Mouse (Mus musculus) MN1 (cell line): ENCODE measurements around the gene Rbm12.

Experiments used
- DNase-seq: peaks from one replicate; pipeline ENCODE4 v3.0.0-alpha.2; 2016; ENCODE audit warnings: low spot score

Rbm12 gene

DNA sequence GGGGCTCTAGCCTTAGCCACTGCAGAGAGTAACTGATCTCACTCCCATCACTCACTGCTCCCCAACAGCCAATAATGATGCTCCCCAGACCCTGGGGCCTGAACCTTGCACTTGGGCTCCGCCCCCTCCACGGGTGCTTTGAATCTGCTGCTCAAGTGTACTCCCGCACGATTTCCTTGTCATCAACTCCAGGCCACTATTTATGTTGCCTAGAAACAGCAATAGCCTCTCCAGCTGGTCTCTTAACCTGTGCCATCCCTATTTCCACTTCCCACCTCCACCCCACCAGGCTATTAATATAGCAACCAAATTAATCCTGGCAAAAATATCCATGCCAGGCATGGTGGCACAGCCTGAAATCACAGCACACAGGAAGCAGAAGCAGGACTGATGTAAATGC, 32.1 kb downstream of the Rbm12 start:
- DNase-seq = no peak

DNA sequence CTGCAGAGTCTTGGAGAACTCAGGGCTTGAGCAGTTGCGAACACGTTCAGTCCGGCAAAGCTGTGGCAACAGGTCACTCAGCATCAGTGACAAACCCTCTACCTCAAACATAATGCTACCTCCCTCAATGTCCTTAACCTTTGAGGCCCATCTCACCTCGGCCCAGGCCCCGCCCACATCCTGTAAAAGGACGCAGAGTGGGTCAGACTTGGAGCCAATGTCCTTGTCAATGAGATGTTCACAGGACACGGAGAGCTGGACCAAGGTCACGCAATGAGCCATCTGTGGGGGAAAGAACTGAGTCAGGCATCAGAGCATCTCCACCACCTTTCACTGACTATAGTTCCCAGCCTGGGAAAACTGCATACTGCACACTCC, 32.6 kb downstream of the Rbm12 start:
- DNase-seq = no peak

DNA sequence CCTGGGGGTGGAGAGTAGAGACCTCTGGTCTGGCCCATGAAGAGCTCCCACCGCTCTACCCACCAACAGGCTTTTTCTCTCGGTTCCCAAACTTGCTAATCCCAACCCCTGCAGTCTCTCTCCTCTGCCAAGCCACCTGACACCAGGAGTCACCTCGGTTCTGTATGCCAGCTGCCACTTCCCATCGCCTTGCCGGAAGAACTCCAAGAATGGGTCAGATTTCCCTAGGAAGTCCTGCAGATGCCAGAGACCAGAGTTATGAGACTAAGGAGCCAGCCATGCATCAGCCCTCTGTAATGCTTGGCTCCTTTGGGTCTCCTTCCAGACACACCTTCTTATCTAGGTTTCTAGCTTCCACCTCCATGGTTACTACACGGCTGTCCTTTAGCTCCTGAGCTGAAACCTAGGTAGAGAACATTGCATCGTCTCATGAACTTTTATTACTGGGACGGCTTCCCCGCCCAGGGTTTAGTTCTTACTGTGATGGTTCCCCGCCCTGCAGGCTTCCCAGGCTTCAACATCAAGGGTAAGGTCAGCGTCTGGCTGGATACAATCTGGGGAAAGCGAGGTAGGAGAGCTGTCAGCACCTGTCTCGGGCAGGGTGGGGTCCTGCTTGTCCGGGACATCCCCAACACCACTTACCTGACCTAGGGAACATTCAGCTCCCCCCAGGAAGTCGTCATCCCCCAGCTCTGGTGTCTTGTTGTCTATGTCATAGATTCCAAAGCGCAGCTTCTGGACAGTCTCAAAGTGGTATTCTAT, 33.2 kb downstream of the Rbm12 start:
- DNase-seq = no peak

DNA sequence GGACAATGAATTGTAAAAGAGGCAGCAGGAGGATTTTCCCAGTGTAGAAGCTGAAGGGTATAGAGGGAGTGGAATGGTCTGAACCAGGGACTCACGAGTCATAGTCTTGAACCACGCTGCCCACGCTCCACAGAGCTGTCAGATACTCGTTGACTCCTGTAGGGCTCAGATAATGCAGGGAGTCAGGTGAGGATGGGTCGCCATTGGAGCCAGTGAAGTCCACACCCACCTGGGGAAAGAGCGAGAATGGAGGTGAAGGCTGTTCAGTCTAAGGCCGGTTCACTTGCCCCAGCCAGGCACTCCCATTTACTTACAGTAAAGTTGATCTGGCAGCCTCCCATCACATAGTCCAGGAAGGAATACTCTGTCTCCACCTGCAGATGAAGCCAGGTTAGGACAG, 34.3 kb downstream of the Rbm12 start:
- DNase-seq = no peak

DNA sequence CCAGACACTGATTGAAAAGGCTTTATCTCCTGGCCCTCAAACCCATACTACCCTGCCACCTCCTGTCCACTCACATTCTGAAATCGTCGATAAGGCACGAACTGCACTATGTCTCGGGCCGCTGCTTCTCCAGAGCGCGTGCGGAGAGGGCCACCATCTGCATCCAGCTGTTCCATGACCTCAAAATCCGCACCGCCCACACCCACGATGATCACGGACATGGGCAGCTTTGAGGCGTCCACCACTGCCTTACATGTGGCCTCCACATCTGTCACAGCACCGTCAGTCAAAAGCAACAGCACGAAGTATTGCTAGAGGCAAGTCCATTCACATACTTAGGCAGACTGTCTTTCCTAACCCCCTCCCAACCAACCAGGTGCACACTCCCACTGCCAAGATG, 38.1 kb downstream of the Rbm12 start:
- DNase-seq = no peak

DNA sequence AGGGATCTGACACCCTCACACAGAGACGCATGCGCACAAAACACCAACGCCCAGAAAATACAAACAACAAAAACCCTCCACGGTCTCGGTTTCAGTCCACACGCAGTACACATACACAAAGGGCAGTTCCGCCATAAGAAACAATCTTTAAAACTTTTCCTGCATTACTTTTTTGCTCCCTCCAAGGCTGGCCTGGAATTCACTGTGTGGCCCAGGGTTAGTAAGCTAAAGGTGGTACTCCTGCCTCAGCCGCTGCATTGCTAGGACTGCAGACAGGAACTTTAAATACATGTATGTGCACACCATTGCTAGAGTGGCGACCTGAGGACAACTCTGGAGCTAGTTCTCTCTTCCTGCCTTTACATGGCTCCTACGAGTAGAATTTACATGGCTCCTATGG, 40.5 kb downstream of the Rbm12 start:
- no peak for DNase-seq

DNA sequence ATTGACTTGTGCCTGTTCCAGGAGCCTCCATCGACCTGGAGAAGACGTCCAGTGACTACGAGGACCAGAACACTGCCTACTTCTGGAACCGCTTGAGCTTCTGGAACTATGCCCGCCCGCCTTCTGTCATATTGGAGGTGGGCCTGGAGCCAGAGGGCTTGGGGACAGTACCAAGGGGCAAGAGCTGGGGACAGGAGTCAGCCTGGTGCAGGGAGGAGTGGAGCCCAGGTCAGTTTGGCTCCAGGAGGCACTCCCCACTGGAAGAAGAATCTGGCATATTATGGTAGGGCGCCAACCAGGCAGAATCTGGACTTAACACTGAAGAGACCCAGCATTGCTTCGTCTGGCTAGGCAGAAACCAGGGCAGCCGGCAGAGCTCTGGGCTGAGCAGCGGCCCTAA, 43.9 kb downstream of the Rbm12 start:
- no peak for DNase-seq

DNA sequence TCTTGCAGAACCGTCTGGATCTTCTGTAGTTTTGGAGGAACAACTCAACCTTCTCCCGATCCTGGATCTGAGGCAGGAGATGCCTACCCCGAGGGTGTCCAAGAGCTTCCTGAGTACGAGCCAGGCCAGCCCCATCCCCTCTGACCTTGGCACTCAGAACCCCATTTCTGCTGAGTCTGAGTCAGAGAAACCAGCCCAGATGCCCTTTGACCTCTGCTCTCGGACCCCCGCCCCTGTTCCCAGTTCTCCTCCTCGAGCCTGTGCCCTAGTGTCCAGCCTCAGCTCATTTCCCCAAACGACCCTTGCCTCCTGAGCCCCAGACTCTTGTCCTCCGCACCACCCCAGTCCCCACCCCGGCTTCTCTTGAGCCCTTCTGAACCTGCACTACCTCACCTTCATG, 45.7 kb downstream of the Rbm12 start:
- DNase-seq = no peak

DNA sequence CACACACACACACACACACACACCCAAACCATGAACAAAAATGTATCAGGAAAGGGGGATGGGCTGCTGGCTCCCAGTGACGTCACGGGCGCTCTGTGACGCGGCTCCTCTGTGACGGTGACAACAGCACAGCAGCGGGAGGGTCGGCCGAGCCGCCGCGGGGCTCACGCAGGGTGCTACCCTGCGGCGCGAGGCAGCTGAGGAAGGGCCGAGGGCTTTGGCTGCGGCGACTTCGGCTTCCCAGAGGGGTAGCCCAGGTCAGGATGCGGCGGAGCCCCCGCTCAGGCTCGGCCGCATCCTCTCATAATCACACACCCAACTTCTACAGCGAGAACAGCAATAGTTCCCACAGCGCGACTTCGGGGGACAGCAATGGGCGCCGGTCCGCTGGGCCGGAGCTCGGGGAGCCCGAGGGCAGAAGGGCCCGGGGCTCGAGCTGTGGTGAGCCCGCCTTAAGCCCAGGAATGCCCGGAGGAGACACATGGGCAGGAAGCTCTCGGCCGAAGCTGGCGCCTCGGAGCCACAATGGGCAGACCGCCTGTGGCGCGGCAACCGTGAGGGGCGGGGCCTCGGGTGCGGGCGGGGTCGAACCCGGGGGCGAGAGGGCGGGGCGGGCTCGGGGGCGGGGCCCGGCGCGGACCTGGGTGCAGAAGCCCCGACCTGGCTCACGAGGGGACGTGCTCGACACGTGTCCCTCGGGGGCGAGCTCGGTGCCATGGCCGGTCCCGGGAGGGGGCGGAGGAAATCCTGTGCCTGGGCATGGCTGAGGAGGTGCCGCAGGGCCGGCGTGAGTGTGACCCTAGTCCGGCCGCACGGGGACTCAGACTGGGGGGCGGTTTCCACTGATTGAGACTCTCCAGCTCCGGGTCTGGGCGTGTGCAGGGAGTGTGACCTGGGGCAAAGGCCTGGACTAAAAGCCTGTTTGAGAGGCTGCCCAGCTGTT, 46.4 kb downstream of the Rbm12 start, which contains the start of gene Spag4:
TSS of gene Spag4 (plus strand) at position 77 of the 943 bp plus-strand sequence.
- DNase-seq = peak; percentile 77

DNA sequence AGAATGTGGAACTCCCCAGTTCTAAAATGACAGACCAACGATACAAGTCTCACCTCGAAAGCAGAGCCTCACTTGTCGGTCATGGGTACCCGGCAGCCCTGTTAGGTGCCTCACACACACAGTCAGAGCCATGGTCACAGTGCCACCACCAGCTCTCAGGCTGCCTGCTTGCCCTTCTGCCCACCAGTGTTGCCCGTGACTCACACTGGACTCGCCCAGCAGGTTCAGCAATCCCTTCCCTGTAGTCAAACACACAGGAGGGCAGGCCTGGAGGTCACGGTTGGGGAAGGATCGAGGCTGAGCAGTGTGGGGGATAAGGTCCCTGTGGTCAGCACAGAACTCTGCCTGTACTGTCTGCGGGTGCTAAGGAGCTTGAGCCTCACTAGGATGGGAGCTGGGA, 59.0 kb downstream of the Rbm12 start, which contains the start of gene Fer1l4:
TSS of gene Fer1l4 (minus strand) at position 132 of the 400 bp plus-strand sequence.
- DNase-seq = no peak

DNA sequence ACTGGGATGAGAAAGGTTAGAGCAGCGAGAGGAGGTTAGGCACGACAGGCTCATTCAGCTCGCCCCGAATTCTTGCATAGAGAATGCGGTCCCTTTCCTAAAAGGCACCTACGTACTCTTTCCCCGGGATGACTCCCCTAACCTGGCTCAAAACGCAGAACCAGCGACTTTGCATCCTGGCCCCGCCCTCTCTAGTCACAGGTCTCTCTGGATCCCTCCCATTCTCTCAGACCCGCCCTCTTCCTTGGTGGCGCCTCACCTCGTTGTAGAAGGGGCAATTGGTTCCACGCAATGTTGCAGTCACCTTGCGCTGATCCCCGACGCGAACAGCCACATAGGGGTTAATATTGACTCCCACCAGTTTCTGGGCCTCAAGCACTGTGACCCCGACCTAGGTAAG, 63.8 kb downstream of the Rbm12 start:
- no peak for DNase-seq

DNA sequence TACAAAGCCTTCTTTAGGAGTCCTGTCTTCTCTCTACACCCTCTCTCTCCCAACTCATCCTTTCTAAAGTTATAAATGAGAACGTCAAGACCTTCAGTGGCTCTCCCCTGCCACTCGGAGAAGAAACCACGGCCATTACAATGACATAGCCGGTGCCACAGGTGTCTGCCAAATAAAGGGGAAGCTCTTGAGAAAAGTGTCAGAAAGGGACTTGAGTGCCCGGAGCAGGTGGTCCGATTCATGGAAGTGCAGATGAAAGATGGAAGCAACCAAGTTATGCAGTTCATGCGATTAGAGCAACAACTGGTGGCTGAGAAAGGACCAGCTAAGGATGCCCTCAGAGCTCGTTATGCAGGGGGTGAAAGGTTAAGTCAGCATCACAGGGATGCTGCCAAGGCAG, 68.9 kb downstream of the Rbm12 start:
- no peak for DNase-seq
